Mouse (Mus musculus) bone marrow, adult 2 months (tissue): ENCODE results near the gene Galnt18.

Experiments
- CTCF ChIP-seq: fragments of 200-500 bp; IDR thresholded peaks from 2 replicates; pipeline ENCODE4 v1.5.1; 2011; ENCODE audit warnings: low read length, control low read depth; ENCODE audit not compliant: control insufficient read depth, insufficient read depth
- POLR2A ChIP-seq: fragments of 200-500 bp; IDR thresholded peaks from 2 replicates; pipeline ENCODE4 v1.6.1; 2011; ENCODE audit warnings: low read depth, mild to moderate bottlenecking, control low read depth, low read length, borderline replicate concordance; ENCODE audit not compliant: control insufficient read depth

DNA sequence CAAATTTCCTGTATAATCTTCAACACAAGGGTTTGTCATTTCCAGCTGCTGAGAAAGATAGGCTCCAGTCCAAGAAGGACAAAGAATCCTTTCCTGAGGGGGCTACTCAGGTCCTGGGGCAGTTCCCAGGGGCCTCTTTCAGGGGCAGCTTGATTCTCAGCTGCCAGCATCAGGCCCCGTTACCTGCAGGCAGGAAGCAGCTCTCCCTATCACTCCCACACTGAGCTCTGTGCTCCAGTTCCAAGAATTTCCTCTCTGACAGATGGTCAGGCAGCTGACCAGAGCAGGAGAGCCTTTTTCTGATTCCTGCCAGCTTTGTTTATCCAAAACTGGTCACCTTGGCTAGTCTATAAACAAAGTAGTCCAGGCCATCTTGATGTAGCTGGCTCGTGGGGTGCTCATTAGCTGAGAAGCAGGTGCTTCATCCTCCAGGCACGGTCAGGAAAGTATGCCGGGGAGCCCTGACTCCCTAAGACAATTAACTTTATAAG, 191.4 kb downstream of the Galnt18 start:
- TF ChIP-seq POLR2A (no peak), CTCF (no peak)
